15 mouse cellular contexts compared by ENCODE assay signal in the genomic region with DNA sequence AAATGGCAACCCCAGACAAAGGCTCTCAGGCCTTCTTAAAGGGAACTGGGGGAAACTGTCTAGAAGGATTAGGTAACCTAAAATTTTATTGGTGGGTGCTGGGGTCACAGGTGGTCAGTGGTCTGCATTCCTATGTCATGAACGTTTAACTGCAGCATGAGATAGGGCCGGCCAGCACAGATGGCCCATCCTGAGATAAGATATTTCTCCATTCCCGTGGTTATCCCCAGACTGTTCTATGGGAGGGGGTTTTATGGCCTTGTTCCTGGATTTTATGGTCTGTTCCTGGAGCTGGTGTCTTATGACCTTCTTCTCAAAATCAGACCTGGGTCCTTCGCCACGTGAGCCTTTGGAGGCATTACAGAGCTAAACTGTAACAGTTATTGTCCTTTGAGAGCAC.
"Had no signal": no experiment of that assay in that cellular context is flagged by ENCODE, and none has a peak within 500 bp of the region (broad histone marks: within the 10 kb centered on the region; RNA-seq: fewer than 3 reads in every experiment).

No protein-coding gene starts in this region.

- H3K4me2 ChIP-seq: neural tube, embryonic 15.5 days; stomach, embryonic 15.5 days had no signal

- H3K27me3 ChIP-seq: neural tube, embryonic 15.5 days; stomach, embryonic 15.5 days had no signal

- H3K4me3 ChIP-seq: neural tube, embryonic 15.5 days; stomach, embryonic 15.5 days had no signal

- H3K27ac ChIP-seq: neural tube, embryonic 15.5 days; stomach, embryonic 15.5 days; stomach, postnatal 0 days had no signal

- H3K9ac ChIP-seq: neural tube, embryonic 15.5 days; stomach, embryonic 15.5 days had no signal

- H3K4me1 ChIP-seq: stomach, embryonic 15.5 days had no signal

- H3K36me3 ChIP-seq: neural tube, embryonic 15.5 days; stomach, embryonic 15.5 days had no signal

- H3K9me3 ChIP-seq: neural tube, embryonic 15.5 days; stomach, embryonic 15.5 days had no signal

- DNase-seq: retina, postnatal 1 day; right cerebral cortex, adult 18-20 months; right cerebral cortex, postnatal 14 days; right cerebral cortex, postnatal 25 days; right cerebral cortex, postnatal 4 days; spleen, adult 18-20 months; thymus, adult 18-20 months; thymus, adult 2 months; thymus, postnatal 14 days; thymus, postnatal 25 days; thymus, postnatal 36 days; thymus, postnatal 4 days had no signal
